Mouse (Mus musculus): Measurements from ENCODE around the gene Fam83g. TPM values are rescaled to one million over a fixed set of nuclear protein-coding genes. Genes with fewer than 3 reads are reported as not detected.

Gene Fam83g
- polyA plus RNA-seq, 1 experiment: not detected

DNA sequence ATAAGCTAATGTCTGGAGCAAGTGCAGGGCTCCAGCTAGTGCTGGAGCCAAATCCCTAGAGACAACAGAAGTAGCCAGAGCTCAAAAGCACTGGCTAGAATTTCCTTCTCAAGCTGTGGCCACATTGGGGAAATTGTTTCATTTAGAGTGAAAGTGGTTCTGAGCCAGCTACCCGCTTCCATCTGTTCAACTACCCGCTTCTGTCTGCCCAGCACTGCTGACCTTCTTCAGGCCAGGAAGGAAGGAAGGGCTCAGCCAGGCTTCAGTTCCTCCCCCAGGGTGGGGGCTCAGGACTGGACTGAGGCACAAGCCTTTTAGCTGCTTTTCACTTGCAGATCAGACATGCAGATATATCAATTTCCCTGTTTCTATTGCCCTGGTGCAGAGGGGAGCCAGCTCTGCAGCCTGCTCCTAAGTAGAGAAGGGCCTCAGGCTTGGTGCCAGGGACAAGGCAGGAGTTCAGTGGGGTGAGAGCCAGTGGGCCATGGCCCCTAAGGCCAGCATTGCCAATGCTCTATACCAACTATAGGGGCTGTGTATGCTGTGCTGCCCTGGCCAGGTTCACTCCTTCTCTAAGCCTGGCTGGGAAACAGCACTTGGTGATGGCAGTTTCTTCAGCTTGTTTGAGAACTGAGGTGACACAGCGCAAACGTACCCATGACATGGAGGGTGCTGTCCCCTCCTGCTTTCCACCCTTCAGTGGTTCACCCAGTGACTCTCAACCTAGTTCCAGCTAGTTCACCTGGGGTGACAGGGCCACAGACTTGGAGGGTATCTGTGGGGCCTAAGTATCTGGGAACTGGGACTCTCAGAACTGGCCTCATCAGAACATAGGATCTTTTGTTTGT is 24.7 kb upstream of the Fam83g start:
- H3K27ac ChIP-seq (ENCODE audit: insufficient read depth, low read depth, low read length): no peak overlapping the region
- peaks cover 58% of the 10 kb centered on the region for H3K4me1 ChIP-seq (ENCODE audit: control insufficient read depth, insufficient read depth, low read length)
- no peak overlapping the region for H3K4me3 ChIP-seq (ENCODE audit: insufficient read depth, low read length)
- TF ChIP-seq CTCF (IDR thresholded peaks at IDR 0.05; ENCODE audit: low read depth, low read length): no peak
- TF ChIP-seq POLR2A (IDR thresholded peaks at IDR 0.05; ENCODE audit: borderline replicate concordance, low read depth, low read length): no peak

DNA sequence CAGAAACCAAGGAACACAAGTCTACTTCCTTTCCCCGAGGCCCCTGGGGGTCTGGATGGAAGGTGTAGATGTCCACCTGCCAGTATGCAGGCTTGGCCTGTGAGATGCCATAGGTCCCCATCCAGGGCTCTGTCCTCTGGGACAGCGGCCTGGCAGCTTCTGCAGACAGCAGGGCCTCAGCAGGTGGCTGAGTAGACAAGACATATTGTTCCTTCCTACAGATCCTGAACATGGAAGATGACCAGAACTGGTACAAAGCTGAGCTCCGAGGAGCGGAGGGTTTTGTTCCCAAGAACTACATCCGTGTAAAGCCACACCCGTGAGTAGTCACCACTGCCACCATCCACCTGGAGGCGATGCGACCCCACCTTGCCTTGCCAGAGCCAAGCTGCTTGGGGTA is 23.9 kb upstream of the Fam83g start:
- no peak for TF ChIP-seq CTCF (IDR thresholded peaks at IDR 0.05; ENCODE audit: low read depth, low read length)
- no peak for TF ChIP-seq POLR2A (IDR thresholded peaks at IDR 0.05; ENCODE audit: borderline replicate concordance, low read depth, low read length)
- peaks cover 50% of the 10 kb centered on the region for H3K4me1 ChIP-seq (ENCODE audit: control insufficient read depth, insufficient read depth, low read length)
- H3K27ac ChIP-seq (ENCODE audit: insufficient read depth, low read depth, low read length): no peak overlapping the region
- H3K4me3 ChIP-seq (ENCODE audit: insufficient read depth, low read length): no peak overlapping the region

DNA sequence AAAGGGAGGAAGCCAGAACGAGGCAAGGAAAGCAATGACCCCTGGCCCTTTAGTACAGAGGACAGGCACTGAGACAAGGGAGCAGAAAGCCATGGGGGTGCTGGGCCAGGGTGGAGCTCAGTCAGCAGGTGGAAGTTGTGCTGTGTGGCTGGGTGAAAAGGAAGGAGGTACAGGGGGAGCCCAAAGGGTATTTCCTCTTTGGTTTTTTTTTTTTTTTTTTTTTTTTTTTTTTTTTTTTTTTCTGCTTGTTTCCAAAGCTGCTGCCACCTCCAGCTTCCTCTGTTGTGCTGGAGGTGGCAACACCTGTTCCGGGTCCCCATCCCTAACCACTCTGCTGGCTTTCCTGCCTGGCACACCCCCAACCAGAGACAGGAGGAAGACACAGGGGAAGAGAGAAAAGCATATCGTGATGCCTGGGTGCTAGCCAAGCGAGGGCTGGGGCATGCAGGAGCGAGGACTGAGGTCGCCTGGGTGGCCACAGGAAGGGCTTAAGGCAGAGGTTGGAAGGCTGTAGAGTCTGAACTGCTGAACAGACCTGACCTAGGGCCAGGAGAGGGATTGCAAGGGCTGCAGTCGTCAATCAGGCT is 23.0 kb upstream of the Fam83g start:
- Histone ChIP-seq H3K4me1 (ENCODE audit: control insufficient read depth, insufficient read depth, low read length) (peaks cover 43% of the 10 kb centered on the region), H3K4me3 (ENCODE audit: insufficient read depth, low read length) (no peak overlapping the region), H3K27ac (ENCODE audit: insufficient read depth, low read depth, low read length) (no peak overlapping the region)
- TF ChIP-seq CTCF (IDR thresholded peaks at IDR 0.05; ENCODE audit: low read depth, low read length) (no peak), POLR2A (IDR thresholded peaks at IDR 0.05; ENCODE audit: borderline replicate concordance, low read depth, low read length) (no peak)

GRCm38 (mm10) chr11:61662189-61662588 is 21.7 kb upstream of the Fam83g start:
- H3K4me1 ChIP-seq (ENCODE audit: control insufficient read depth, insufficient read depth, low read length): peaks cover 37% of the 10 kb centered on the region
- no peak for TF ChIP-seq POLR2A (IDR thresholded peaks at IDR 0.05; ENCODE audit: borderline replicate concordance, low read depth, low read length)
- no peak overlapping the region for H3K4me3 ChIP-seq (ENCODE audit: insufficient read depth, low read length)
- H3K27ac ChIP-seq (ENCODE audit: insufficient read depth, low read depth, low read length): no peak overlapping the region

DNA sequence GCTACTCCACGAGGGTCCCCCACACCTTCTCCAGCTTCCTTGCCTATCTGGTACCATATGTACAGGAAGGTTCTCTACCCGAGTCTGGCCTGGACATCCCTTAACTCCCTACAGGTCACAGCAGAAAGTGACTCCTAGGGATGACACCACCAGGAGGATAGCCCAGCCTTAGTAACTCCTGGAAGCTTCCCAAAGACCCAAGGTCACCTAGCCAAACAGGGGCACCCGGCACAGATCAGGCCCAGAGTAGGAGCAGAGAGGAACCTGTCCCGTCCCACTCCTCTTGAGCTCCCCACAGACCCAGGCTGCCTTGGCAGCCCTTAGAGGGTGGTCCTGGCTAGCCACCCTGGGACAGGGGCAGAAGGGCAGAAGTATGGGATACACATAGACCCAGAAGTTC is 18.5 kb upstream of the Fam83g start:
- no peak overlapping the region for H3K27ac ChIP-seq (ENCODE audit: insufficient read depth, low read depth, low read length)
- no peak for TF ChIP-seq POLR2A (IDR thresholded peaks at IDR 0.05; ENCODE audit: borderline replicate concordance, low read depth, low read length)
- TF ChIP-seq CTCF (IDR thresholded peaks at IDR 0.05; ENCODE audit: low read depth, low read length): no peak
- H3K4me1 ChIP-seq (ENCODE audit: control insufficient read depth, insufficient read depth, low read length): peaks cover 8% of the 10 kb centered on the region
- H3K4me3 ChIP-seq (ENCODE audit: insufficient read depth, low read length): no peak overlapping the region

- Histone ChIP-seq H3K4me1 (ENCODE audit: control insufficient read depth, insufficient read depth, low read length) (peaks cover under 1% of the 10 kb centered on the region), H3K27ac (ENCODE audit: insufficient read depth, low read depth, low read length) (no peak overlapping the region), H3K4me3 (ENCODE audit: insufficient read depth, low read length) (no peak overlapping the region)
- TF ChIP-seq POLR2A (IDR thresholded peaks at IDR 0.05; ENCODE audit: borderline replicate concordance, low read depth, low read length) (no peak), CTCF (IDR thresholded peaks at IDR 0.05; ENCODE audit: low read depth, low read length) (peak; percentile 71)
Observed at GRCm38 (mm10) chr11:61665991-61666799, 17.7 kb upstream of the Fam83g start.

- H3K4me3 ChIP-seq (ENCODE audit: insufficient read depth, low read length): no peak overlapping the region
- H3K4me1 ChIP-seq (ENCODE audit: control insufficient read depth, insufficient read depth, low read length): no peaks in the 10 kb centered on the region
- no peak overlapping the region for H3K27ac ChIP-seq (ENCODE audit: insufficient read depth, low read depth, low read length)
- TF ChIP-seq CTCF (IDR thresholded peaks at IDR 0.05; ENCODE audit: low read depth, low read length) (no peak), POLR2A (IDR thresholded peaks at IDR 0.05; ENCODE audit: borderline replicate concordance, low read depth, low read length) (no peak)
Observed at GRCm38 (mm10) chr11:61667248-61667647, 16.6 kb upstream of the Fam83g start.

- no peak overlapping the region for H3K27ac ChIP-seq (ENCODE audit: insufficient read depth, low read depth, low read length)
- H3K4me3 ChIP-seq (ENCODE audit: insufficient read depth, low read length): no peak overlapping the region
- TF ChIP-seq POLR2A (IDR thresholded peaks at IDR 0.05; ENCODE audit: borderline replicate concordance, low read depth, low read length) (no peak), CTCF (IDR thresholded peaks at IDR 0.05; ENCODE audit: low read depth, low read length) (no peak)
- H3K4me1 ChIP-seq (ENCODE audit: control insufficient read depth, insufficient read depth, low read length): no peaks in the 10 kb centered on the region
Observed at GRCm38 (mm10) chr11:61667782-61668181, 16.1 kb upstream of the Fam83g start.

GRCm38 (mm10) chr11:61669492-61670490 is 14.1 kb upstream of the Fam83g start:
- no peak overlapping the region for H3K27ac ChIP-seq (ENCODE audit: insufficient read depth, low read depth, low read length)
- TF ChIP-seq POLR2A (IDR thresholded peaks at IDR 0.05; ENCODE audit: borderline replicate concordance, low read depth, low read length) (no peak), CTCF (IDR thresholded peaks at IDR 0.05; ENCODE audit: low read depth, low read length) (no peak)
- H3K4me1 ChIP-seq (ENCODE audit: control insufficient read depth, insufficient read depth, low read length): no peaks in the 10 kb centered on the region

More at GRCm38 (mm10) chr11:61669492-61670490, 14.1 kb upstream of the Fam83g start:
- H3K4me3 ChIP-seq (ENCODE audit: insufficient read depth, low read length): no peak overlapping the region
